Comparison of ENCODE assay signal across 20 mouse cellular contexts in the genomic region with DNA sequence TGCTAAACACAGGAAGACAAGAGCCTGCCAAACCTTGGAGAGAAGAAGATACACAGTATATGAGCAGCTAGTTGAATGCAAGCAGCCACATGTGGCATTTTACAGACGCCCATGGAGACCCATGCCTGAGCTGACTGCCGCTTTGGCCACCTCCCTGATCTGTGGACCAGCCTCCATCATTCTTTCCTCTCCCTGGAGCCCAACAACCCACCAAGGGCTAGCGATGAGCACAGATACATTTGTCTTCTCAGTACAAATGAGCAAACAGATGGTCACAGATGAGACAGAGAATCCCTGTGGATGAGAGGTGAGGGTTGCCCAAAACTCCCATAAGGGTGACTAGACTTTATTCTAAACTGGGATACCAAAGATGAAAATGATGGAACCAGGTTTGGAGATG.
A peak's percentile ranks its signal among the peaks of the same experiment; 100 is the strongest.
DNase-seq lines count a peak whose midpoint lies in the region; ATAC-seq and TF ChIP-seq lines count a peak whose summit lies in the region.
"Had no signal": no experiment of that assay in that cellular context is flagged by ENCODE, and none has a peak within 500 bp of the region (broad histone marks: within the 10 kb centered on the region; RNA-seq: fewer than 3 reads in every experiment).

No protein-coding gene starts in this region.

- TF ChIP-seq CTCF in cerebellum, adult 2 months (IDR thresholded peaks at IDR 0.05; ENCODE audit: borderline replicate concordance, insufficient read depth, low read depth, low read length): no peak

- no peak overlapping the region for H3K4me3 ChIP-seq in forebrain, embryonic 13.5 days
- no peak overlapping the region for H3K4me3 ChIP-seq in forebrain, embryonic 11.5 days (ENCODE audit: low read depth, low read length)
- no peak overlapping the region for H3K4me3 ChIP-seq in cerebellum, adult 2 months (replicated peaks; ENCODE audit: insufficient read depth, low read depth, low read length)
- no peak overlapping the region for H3K4me3 ChIP-seq in hindbrain, embryonic 10.5 days
- H3K4me3 ChIP-seq: embryonic facial prominence, embryonic 10.5 days; forebrain, embryonic 10.5 days; heart, adult 2 months; heart, embryonic 12.5 days; hindbrain, embryonic 15.5 days had no signal

- no peak for TF ChIP-seq POLR2A in cerebellum, adult 2 months (IDR thresholded peaks at IDR 0.05; ENCODE audit: borderline replicate concordance, insufficient read depth, low read length)

- H3K27me3 ChIP-seq in forebrain, embryonic 13.5 days: no peaks in the 10 kb centered on the region
- H3K27me3 ChIP-seq in forebrain, embryonic 11.5 days (ENCODE audit: control insufficient read depth, insufficient read depth, low read length): no peaks in the 10 kb centered on the region
- H3K27me3 ChIP-seq in cerebellum, adult 2 months (ENCODE audit: control insufficient read depth, insufficient read depth, low read length): no peaks in the 10 kb centered on the region
- H3K27me3 ChIP-seq in hindbrain, embryonic 10.5 days (ENCODE audit: insufficient read depth, poor library complexity, severe bottlenecking): no peaks in the 10 kb centered on the region
- H3K27me3 ChIP-seq: CH12.LX; heart, embryonic 12.5 days; hindbrain, embryonic 15.5 days; Patski had no signal

- peaks cover 19% of the 10 kb centered on the region for H3K4me1 ChIP-seq in forebrain, embryonic 13.5 days
- peaks cover 1% of the 10 kb centered on the region; the same call in 1 of the 2 replicates for H3K4me1 ChIP-seq in forebrain, embryonic 11.5 days (replicated peaks; ENCODE audit: control insufficient read depth, insufficient read depth, low read length)
- 0 out of 2 replicates have a peak, but pooled peaks cover 2% of the 10 kb centered on the region for H3K4me1 ChIP-seq in cerebellum, adult 2 months (ENCODE audit: control insufficient read depth, insufficient read depth, low read length)
- H3K4me1 ChIP-seq in hindbrain, embryonic 10.5 days (replicated peaks): 0 out of 2 replicates have a peak, but pooled peaks cover 3% of the 10 kb centered on the region

- DNase-seq in forebrain, embryonic 11.5 days (ENCODE audit: low spot score): no peak
- DNase-seq in cerebellum, adult 2 months: peak; percentile 62 to 78
- DNase-seq in cerebellum, adult 9-11 months: peak; percentile 74
- DNase-seq in cerebellum, postnatal 36 days: peak; percentile 40 to 51
- DNase-seq in heart, adult 8-10 months (ENCODE audit: low spot score): no peak
- no peak for DNase-seq in hindbrain, embryonic 10.5 days (ENCODE audit: low spot score)
- DNase-seq: adrenal gland, postnatal 14 days; gastrocnemius, postnatal 14 days; heart, adult 2 months; kidney, adult 8-10 months had no signal

- 0 out of 2 replicates have a peak overlapping the region, but pooled peaks have one; percentile 71 for H3K27ac ChIP-seq in forebrain, embryonic 13.5 days
- no peak overlapping the region; the same call in 1 of the 2 replicates for H3K27ac ChIP-seq in forebrain, embryonic 11.5 days (ENCODE audit: low read depth, low read length)
- no peak overlapping the region for H3K27ac ChIP-seq in cerebellum, adult 2 months (ENCODE audit: insufficient read depth, low read length)
- H3K27ac ChIP-seq in hindbrain, embryonic 10.5 days: no peak overlapping the region
- H3K27ac ChIP-seq: embryonic facial prominence, embryonic 10.5 days; forebrain, embryonic 10.5 days; heart, adult 2 months; hindbrain, embryonic 15.5 days had no signal

- WGBS in forebrain, embryonic 13.5 days: 96% methylated on average over 3 of the region's 3 CpGs
- 100% methylated on average over 3 of the region's 3 CpGs for WGBS in forebrain, embryonic 11.5 days
- 65% methylated on average over 3 of the region's 3 CpGs for WGBS in cerebellum, adult 2 months
- WGBS in hindbrain, embryonic 10.5 days: 93% methylated on average over 3 of the region's 3 CpGs

- no peak overlapping the region for H3K4me2 ChIP-seq in forebrain, embryonic 13.5 days
- no peak overlapping the region for H3K4me2 ChIP-seq in forebrain, embryonic 11.5 days (ENCODE audit: low read depth, low read length, severe bottlenecking)
- H3K4me2 ChIP-seq: heart, embryonic 12.5 days; hindbrain, embryonic 15.5 days had no signal

- H3K9ac ChIP-seq in forebrain, embryonic 13.5 days: no peak overlapping the region
- no peak overlapping the region for H3K9ac ChIP-seq in forebrain, embryonic 11.5 days (ENCODE audit: low read length)
- H3K9ac ChIP-seq: heart, embryonic 12.5 days; hindbrain, embryonic 15.5 days had no signal

- no peaks in the 10 kb centered on the region for H3K36me3 ChIP-seq in forebrain, embryonic 13.5 days (ENCODE audit: poor library complexity, severe bottlenecking)
- H3K36me3 ChIP-seq in forebrain, embryonic 11.5 days (ENCODE audit: control insufficient read depth, insufficient read depth, low read length): no peaks in the 10 kb centered on the region
- no peaks in the 10 kb centered on the region for H3K36me3 ChIP-seq in hindbrain, embryonic 10.5 days
- H3K36me3 ChIP-seq: embryonic facial prominence, embryonic 10.5 days; forebrain, embryonic 10.5 days; heart, embryonic 12.5 days; hindbrain, embryonic 15.5 days had no signal

- ATAC-seq in forebrain, embryonic 13.5 days: no peak
- no peak for ATAC-seq in forebrain, embryonic 11.5 days (replicated peaks; ENCODE audit: low FRiP score)
- ATAC-seq: activated CD4-positive, CD25-positive, alpha-beta regulatory T cell, adult 4 months; forebrain, embryonic 16.5 days; intestine, embryonic 16.5 days; Patski had no signal

- no peaks in the 10 kb centered on the region for H3K9me3 ChIP-seq in forebrain, embryonic 13.5 days (replicated peaks)
- H3K9me3 ChIP-seq in forebrain, embryonic 11.5 days (ENCODE audit: control insufficient read depth, low read length): no peaks in the 10 kb centered on the region
- no peaks in the 10 kb centered on the region for H3K9me3 ChIP-seq in hindbrain, embryonic 10.5 days
- H3K9me3 ChIP-seq: embryonic facial prominence, embryonic 10.5 days; forebrain, embryonic 10.5 days; heart, embryonic 12.5 days; hindbrain, embryonic 15.5 days had no signal

Comparison
In these comparisons a context has a peak if more than half of its experiments do, and no peak if none do; other contexts are left out.
1. DNase-seq: peak in cerebellum, adult 2 months (2 of 2), cerebellum, adult 9-11 months (single experiment) and cerebellum, postnatal 36 days (2 of 2); none in forebrain, embryonic 11.5 days (single experiment), heart, adult 8-10 months (single experiment) and hindbrain, embryonic 10.5 days (single experiment).